Mouse (Mus musculus) thymus, postnatal 10 days (tissue): Measurements from ENCODE around the gene Myoc.

ENCODE experiments used
- DNase-seq, 2 experiments: peaks; one replicate each; pipeline ENCODE4 v3.0.0; 2021; ENCODE audit warnings: low spot score in 2 of 2

Gene Myoc

GRCm38 (mm10) chr1:162646083-162646686 lies 7.2 kb downstream of the Myoc start:
- DNase-seq, result peak in 1 of 2 experiments; percentile 36

- DNase-seq, result no peak
These were observed 9.5 kb downstream of the Myoc start for GRCm38 (mm10) chr1:162648416-162648815.

GRCm38 (mm10) chr1:162658119-162658518 lies 19.2 kb downstream of the Myoc start, which contains the start of gene Myocos:
Myocos (minus strand) TSS chr1:162658219.
- no peak for DNase-seq

GRCm38 (mm10) chr1:162660276-162660860 lies 21.4 kb downstream of the Myoc start:
- no peak for DNase-seq

GRCm38 (mm10) chr1:162664826-162665475 lies 26.0 kb downstream of the Myoc start:
- peak; percentile 48 to 74 for DNase-seq

- DNase-seq, result no peak
These were observed 26.7 kb downstream of the Myoc start for GRCm38 (mm10) chr1:162665486-162666174.

- no peak for DNase-seq
These were observed 54.8 kb downstream of the Myoc start for GRCm38 (mm10) chr1:162693721-162694120.

- DNase-seq, result no peak
These were observed 58.9 kb downstream of the Myoc start for GRCm38 (mm10) chr1:162697866-162698265.
